Mouse (Mus musculus) ZHBTc4 (cell line): ENCODE measurements at regions not wholly inside any gene's neighbourhood (a gene's known extent, or its start where the extent isn't known, plus 50 kb on each side); places are given as distances from the start of the nearest gene placed in this dataset.

Source experiments
- DNase-seq: peaks from one replicate; pipeline ENCODE4 v3.0.0-alpha.2; 2011; ENCODE audit warnings: low read depth, low spot score

DNA sequence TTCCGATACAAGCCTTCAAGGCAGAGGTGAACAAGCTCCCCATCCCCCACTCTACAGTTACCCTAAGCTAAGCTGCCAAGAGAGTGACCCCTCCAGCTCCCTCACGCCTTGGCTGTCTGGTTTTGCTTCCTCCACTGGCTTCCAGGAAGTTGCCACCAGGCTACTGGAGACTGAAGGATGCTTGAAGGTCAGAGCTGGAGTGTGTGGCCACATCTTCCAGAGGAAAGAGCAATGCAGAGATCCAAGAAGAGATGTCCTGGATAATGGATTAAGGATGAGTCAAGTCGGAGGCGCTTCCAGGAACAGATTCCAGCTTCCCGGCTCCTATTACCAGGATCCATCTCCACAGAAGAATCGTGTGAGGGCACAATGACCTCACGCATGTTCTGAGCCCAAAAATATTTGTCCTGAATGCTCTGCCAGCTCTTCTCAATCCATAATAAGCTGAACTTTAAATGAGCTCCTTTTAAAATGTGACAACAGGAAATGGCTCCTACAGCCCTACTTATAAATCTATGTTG is 318.5 kb downstream of the Qk start:
- peak; percentile 16 for DNase-seq

DNA sequence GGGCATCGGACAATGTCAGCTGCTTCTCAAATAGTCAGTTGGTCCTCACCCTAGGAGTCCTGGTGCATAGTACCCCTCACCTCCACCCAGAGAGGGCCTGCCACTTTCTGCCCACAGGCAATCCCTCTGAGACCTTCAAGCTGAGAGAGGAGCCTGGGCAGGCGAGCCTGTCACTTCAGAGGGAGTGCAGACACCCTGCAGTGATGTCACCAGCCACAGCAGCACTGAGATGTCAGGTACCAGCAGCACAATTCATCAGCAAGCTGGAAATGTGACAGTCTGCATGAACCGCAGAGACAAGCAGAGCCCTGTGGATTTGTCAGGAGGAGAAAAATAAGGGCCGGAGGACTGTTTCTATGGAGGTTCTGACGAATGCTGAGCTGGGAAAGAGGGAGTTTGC is 324.3 kb downstream of the Qk start:
- DNase-seq: no peak

DNA sequence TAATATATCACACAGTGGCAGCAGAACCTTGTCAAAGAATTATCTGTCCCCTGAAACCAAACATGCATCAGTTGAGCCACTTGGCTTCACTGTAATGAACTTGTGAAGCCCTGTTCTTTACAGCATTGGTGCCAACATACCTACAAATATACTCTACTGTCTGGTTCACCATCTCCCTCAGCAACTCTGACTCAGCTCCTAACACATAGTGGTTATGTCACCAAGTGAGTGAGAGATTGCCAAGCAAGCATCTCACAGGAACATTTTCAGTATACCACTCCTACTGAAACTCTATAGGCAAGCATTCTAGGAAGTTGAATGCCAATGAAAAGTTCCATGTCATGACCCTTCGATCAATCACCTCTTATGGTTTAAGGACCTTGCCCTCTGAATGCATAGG is 321.2 kb upstream of the Pabpc6 start:
- DNase-seq: no peak

DNA sequence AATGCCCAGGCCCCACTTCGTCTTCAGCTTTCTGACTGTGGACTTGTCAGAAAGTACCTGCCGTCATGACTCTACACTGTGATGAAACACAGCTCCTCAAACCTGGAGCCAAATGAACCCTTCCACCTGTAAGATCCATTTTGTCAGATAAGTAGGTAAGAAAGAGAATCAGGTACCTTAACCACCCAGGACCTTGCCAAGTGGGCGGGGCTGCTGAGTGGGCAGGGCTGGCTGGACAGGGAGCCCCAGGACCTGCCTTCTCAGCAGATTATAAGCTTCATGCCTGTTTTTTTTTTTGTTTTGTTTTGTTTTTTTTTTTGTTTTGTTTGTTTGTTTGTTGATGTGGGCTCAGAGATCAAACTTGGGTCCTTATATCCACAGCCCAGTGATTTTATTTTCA is 311.8 kb upstream of the Pabpc6 start:
- DNase-seq: no peak

DNA sequence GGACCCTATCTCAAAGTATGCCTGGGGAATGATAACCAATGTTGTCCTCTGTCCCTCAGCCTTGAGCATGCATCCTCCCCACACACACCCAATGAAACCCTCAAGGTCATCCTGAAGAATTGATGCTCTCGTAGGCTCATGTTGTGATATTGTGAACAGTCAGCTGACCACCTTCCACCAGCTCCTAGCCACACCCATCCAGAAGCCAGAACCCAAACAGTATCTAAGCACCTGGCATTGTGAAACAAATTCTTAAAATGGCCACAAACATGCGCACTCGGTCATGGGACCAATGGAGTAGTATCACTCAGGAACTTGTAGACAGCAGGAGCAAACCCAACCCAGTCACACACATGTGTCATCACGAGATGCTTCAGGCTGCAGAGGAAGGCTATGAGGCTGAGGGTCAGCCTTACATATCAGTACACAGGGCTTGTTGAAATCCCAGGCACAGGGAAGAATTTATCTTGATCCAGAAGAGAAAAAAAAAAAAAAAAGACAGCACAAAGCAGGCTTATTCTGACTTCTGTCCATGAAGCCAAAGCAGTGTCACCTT is 307.4 kb upstream of the Pabpc6 start:
- DNase-seq: peak; percentile 60

DNA sequence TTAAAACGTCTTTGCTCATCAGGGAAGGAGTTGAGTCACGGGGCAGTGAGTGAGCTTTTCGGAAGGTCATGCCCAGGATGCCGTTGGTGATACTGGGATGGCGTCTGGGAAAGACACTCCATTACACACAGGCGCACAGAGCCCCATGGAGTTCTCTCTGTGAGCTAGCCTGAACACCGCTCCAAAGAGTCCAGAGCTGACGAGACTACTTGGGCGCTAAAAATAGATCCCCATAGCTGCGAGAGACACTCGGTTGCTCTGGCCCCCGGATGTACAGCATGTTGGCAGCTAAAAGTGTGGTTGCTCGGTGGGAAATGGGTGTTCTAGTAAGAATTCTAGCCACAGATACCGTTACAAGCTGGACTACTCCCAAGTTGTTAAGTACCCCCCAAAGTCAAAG is 306.5 kb upstream of the Pabpc6 start:
- DNase-seq: no peak

DNA sequence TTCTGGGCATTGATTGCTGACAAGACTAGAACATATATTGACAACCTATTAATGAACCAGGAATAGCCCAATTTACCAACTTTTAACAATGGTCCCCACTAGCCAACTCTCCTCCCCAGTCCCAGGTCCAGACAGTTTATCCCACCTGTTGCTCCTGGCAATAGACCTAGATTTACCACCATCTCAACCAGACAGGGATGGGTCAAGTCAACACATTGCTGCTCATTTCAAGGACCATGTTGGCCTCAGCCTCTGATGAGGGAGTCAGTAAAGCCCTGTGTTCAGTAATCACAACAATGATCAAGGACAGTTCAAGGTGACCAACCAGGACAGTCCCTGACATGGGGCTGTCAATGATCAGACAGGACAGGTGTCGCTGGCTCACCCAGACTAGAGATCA is 305.6 kb upstream of the Pabpc6 start:
- no peak for DNase-seq

DNA sequence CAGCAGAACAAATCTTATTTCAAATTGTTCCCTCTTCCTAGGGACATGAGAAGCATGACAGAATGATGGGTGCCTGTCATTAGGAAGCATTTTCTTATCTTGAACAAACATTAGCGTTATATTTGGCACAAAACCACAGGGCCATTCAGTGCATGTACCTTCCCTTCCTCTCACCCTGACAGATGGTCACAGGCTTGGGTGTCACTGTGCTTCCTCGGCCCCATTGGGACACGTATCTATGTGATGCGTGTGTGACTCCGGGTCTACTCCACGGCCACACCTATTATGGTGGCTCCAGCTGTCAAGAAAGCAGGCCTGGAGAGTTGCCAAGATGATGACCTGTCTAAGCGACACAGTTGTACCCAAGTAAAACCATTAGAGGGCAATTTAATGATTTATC is 298.5 kb upstream of the Pabpc6 start:
- no peak for DNase-seq

DNA sequence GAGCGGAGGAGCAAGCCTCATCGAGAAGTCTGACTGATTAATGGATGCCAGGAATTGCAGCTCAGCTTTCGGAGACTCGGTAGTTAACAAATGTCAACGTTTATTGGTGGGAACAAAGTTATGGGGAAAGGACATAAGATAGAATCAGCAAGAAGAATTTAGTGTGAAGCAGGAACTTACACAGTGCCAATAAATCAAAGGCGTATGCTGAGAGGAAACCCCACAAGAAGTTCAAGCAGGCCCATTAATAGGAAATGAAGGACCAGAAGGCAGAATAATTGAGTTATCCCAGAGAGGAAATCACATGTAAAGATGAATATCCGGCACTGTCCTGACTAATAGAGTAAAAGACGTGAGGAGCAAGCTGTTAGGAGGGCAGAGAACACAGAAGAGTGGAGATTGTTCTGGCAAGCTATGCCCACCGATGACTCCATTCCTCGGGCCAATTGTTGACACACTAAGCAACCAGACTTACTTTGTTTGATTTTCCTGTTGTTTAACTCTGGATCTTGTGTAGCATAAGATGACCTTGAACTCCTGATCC is 293.4 kb upstream of the Pabpc6 start:
- no peak for DNase-seq

DNA sequence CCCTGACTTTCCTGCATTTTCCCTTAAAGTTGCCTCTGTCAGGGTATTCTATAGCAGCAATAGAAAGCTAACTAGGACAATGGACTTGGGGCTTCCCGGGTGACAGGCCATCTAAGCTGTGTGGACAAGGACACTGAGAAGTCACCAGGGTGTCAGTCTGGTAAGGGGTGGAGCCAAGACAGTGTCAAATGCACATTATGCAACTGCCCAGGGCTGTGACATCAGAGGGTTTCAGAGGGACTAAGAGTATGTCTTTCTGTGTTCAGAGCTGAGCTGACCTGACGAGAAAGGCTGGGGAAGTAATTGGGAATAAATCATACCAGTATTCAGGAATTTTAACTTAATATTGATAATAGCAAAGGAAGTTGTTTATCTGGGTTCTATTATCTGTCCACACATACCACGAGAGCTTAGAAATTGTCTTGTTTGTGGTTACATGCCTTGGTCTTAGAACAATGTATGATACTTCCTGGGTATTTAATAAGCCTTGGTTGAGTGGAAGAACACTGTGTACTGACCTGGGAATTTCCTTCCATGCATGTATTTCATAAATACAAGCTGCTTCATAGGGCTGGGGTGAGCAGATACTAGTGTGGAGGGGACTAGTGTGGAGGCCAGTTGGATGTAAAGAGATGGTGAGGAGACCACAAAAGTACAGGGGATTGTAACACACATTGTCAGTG is 279.6 kb upstream of the Pabpc6 start:
- DNase-seq: no peak

DNA sequence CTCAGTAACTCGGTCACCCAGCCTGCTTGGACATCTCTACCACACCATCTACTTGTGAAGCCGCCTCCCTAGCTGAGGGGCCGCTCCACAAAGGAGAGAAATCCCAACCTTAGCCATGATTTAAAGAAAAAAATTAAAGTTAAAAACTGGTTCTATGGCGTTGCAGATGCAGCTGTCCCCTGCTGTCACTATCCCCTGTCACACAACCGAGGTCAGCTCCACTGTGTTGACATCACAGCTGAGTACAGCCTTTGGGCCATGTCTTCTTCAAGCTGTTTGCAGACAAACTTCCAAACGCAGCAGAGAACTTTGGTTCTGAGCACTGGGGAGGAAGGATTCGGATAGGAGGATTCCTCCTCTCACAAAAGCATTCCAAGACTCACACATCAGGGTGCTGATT is 278.1 kb upstream of the Pabpc6 start:
- no peak for DNase-seq

DNA sequence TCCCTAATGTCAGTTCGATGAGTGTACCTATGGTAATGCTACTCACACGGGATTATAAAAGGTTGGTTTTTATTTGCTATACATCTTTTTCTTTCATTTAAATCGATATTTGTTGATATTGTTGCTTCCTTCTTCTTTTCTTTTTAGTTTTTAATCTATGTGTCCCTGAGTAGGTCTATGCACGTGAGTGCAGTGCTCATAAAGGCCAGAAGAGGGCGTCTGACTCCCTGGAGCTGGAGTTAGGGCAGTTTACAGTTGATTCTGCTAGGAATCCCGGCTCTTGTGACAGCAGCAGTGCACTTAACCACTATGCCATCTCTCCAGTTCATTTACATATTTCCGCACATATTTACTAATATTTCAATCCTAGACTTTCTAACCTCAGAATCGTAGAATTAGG is 275.0 kb upstream of the Pabpc6 start:
- DNase-seq: peak; percentile 56

DNA sequence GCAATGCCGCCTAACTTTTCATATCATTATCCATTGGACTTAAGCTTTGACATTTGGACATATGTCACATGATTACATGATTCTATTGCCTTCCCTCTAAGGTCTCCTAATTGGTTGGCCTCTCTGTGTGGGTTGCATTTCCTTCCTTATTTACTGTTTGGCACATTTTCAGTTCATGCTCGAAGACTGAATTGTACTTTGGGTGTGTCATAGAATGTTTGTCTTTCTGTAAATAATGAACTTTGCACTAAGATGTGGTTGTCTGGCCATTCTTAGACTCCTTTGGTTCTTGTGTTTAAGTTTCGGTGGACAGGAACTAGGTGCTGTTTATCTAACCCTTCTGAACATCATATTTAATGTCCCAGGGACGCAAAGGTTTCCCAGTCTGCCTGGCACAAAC is 272.7 kb upstream of the Pabpc6 start:
- DNase-seq: no peak

DNA sequence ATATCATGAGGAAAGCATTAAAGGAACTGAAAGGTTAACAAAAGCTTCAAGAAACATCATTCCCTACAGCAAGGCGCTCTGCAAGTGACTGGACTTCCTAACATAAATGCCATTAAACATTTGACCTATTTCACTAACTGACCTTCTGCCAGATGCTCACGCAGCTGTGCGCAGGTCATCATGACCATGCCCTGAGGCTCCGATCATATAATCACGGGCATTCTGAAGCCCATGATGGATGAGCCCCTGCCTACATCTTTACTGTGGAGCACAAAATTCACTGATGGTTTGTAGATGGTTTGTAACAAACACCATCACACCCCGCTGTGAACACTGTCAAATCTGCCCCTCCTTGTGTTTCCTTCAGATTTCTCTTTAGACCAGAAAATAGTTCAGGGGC is 270.1 kb upstream of the Pabpc6 start:
- DNase-seq: no peak

DNA sequence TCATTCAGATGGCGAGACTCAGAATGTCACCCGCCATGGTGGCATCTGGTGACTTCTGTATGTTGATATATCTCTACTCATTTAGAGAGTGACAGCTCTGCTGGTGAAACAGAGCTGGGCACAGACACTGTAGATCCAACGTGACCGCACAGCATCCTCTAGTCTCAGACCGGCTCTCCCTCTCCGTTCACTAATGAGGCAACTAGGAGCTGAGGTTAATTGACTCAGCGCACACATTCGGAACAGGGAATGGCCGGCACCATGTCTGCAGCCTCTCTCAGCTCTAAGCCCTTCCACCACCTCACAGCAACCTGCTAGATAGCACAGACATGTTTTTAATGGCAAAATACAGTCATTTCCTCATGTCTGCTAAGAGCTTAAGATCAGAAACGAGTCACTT is 268.9 kb upstream of the Pabpc6 start:
- no peak for DNase-seq

DNA sequence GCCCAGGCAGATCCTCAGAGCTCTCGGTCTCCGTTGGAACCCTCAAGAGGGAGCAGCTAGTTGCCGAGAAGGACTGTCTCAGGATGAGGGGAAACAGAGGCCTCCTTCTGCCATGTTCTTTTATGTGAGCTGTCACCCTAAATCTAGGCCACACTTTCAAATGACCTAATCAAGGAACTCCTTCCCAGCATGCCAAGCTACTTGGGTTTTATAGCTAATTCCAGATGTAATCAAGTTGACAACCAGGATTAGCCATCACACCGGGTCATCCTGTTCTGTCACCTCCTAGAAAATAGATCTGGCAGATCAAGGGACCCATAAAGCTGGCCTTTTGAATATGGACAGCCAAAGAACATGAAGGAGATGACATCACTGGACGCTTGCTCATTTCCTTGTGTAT is 267.7 kb upstream of the Pabpc6 start:
- DNase-seq: no peak

DNA sequence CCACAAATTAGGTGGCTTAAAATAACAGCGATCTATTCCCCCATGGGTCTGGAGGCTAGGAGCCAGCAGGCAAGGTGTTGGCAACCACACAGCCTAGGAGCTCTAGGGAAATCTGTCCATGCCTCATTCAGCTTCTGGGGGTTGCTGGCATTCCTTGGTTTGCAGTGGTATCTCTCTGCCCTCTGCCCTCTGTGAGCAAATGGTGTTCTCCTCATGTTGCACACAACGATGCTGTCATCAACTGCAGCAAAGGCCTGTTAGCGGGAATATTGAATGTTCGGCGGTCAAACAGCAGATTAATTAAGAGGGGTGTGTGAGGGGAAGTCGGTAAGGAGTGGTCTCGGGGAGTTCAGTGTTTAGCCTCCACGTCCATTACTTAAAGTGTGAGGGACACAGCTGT is 262.7 kb upstream of the Pabpc6 start:
- DNase-seq: no peak

DNA sequence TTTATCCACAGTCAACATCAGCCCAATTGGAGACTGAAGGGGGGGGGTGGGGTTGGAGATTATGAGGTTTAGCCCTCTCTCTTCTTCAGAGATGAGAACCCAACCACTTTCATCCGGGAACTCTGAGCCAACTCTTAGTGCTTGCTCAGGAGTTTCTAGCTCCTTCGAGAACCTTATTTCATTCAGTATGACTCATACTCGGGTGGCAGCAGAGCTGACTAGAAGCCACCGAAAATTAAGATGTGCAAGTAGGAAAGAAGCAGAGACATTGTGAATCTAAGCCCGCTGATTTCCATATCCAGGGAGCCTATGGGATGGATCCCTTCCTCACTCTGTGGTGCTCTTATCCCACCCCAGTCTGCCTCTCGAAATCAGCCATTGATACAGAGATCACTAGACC is 262.0 kb upstream of the Pabpc6 start:
- DNase-seq: no peak

DNA sequence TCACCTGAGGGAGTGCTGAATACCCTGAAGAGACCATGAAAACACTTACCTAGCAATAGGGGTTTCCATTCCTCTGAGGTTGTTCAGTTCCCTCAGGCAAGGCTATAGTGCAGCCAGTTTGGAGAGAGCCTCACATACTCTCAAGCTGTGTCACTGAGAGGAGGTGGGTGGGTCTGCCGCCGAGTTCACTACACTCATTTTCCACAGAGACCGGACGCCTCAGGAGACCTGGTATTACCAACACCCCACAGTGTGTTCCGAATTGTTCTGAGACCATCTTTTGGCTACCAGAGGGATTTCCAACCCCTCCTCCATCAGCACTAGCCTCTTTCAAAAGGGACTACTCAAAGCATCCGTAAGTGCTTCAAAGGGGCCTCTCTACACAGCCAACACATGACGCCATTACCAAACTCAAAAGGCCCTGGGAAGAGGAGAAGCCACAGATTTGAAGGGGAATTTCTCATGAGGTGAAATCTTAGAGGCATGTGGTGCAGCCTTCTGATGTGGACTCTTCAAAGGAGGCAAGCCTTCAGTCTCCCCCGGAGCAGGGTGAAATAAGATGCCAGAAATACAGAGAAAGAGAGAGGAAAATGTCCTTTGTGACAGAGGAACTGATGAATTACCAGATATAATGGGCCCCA is 260.1 kb upstream of the Pabpc6 start:
- DNase-seq: no peak

DNA sequence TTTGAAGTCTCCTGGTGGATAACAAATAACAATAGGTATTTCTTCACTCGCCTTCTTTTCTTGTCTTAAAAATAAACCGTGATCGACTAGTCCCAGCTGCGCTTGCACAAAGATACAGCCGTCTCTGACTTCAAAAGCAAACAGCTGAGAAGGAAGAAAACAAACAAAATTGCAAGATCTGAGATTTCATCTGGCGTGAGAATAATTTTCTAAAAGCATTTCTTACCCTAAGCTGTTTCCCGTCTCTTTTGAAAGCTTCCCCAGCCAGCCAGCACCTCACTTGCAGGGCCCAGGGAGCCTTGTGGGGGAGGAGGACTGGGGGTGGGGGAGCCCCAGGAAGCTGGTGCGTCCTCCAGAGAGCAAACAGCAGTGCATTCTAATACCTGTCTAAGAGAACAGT is 258.2 kb upstream of the Pabpc6 start:
- DNase-seq: no peak

DNA sequence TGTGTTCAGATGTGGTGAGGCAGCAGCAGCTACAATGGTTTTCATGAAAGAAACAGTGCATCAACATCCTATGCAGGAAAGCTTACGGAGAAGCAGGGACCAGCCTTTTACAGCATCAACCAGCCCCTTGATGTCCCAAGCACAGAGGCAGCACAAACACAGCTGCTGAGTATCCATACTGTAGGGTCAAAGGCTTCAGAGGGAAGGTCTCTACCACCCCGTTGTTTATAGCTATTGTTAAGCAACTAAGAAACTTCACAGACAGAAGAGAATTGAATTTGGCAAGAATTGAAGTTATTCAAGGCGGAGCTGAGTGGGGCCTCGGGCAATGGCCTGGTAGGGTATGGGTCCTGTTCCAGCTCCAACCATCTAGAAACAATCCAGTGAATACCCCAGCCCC is 256.8 kb upstream of the Pabpc6 start:
- DNase-seq: peak; percentile 63

DNA sequence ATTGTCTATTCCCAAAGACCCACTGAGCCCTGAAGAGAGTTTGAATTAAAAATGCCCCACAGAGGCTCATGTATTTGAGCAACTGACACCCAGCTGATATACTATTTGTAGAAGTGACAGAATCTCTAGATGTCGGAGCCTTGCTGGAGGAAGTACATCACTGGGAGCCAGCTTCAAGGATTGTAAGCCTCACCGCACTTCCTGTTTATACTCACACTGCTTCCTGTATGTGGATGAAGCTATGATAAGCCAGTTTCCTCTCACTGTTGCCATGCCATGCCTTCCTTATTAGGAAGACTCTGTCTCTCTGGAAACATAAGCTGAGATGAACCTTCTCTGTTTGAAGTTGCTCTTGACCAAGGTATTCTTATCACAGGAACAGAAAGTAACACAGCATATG is 251.8 kb upstream of the Pabpc6 start:
- no peak for DNase-seq

DNA sequence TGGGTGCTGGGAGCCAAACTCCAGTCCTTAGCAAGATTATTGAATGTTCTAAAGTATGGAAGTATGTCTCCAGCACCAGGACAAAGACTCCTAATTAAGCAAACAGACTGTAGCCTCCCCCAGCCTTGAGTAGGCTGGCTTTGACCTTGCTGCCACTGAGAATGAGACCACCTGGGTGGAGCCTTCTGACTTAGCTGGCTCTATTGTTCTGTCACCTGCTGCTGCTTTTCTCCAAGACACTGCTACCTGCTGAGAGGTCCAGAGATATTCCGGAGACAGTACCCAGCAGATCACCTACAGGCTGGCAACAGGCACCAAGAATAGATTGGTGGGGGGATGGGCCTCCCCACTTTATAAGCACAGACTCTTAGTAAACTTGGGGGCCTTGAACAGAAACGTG is 247.5 kb upstream of the Pabpc6 start:
- peak; percentile 69 for DNase-seq
